8 mouse cellular contexts compared by ENCODE assay signal in genomic region chr3:27709096-27709905, GRCm38 (mm10). TPM values are rescaled to one million over a fixed set of nuclear protein-coding genes. Genes with fewer than 3 reads are reported as not detected.
A peak's percentile ranks its signal among the peaks of the same experiment; 100 is the strongest.
DNase-seq lines count a peak whose midpoint lies in the region; ATAC-seq and TF ChIP-seq lines count a peak whose summit lies in the region.

No protein-coding gene starts in this region.

- peak overlapping the region; percentile 71 for H3K9ac ChIP-seq in forebrain, embryonic 15.5 days (replicated peaks)
- peak overlapping the region; percentile 91 for H3K9ac ChIP-seq in lung, embryonic 15.5 days
- H3K9ac ChIP-seq in stomach, embryonic 15.5 days: peak overlapping the region; percentile 80; the same call in 1 of the 2 replicates

- peak overlapping the region; percentile 61; the same call in 1 of the 2 replicates for H3K27ac ChIP-seq in testis, adult 2 months (ENCODE audit: control insufficient read depth, insufficient read depth, low read depth, low read length)
- H3K27ac ChIP-seq in forebrain, embryonic 15.5 days (replicated peaks): no peak overlapping the region
- peak overlapping the region; percentile 100 for H3K27ac ChIP-seq in lung, embryonic 15.5 days
- peak overlapping the region; percentile 98 for H3K27ac ChIP-seq in stomach, embryonic 15.5 days

- H3K4me3 ChIP-seq in testis, adult 2 months (ENCODE audit: control insufficient read depth, low read depth, low read length): peak overlapping the region; percentile 87
- H3K4me3 ChIP-seq in forebrain, embryonic 15.5 days: peak overlapping the region; percentile 82
- H3K4me3 ChIP-seq in lung, embryonic 15.5 days: peak overlapping the region; percentile 98
- peak overlapping the region; percentile 70 for H3K4me3 ChIP-seq in stomach, embryonic 15.5 days (replicated peaks)

- TF ChIP-seq POLR2A in testis, adult 2 months (IDR thresholded peaks at IDR 0.05; ENCODE audit: control insufficient read depth, low read depth, low read length): no peak

- no peaks in the 10 kb centered on the region for H3K9me3 ChIP-seq in forebrain, embryonic 15.5 days
- no peaks in the 10 kb centered on the region for H3K9me3 ChIP-seq in lung, embryonic 15.5 days
- no peaks in the 10 kb centered on the region for H3K9me3 ChIP-seq in stomach, embryonic 15.5 days

- no peaks in the 10 kb centered on the region for H3K27me3 ChIP-seq in testis, adult 2 months (ENCODE audit: control insufficient read depth, insufficient read depth, low read length)
- H3K27me3 ChIP-seq in forebrain, embryonic 15.5 days: no peaks in the 10 kb centered on the region
- H3K27me3 ChIP-seq in lung, embryonic 15.5 days: no peaks in the 10 kb centered on the region
- no peaks in the 10 kb centered on the region for H3K27me3 ChIP-seq in stomach, embryonic 15.5 days (replicated peaks)

- TF ChIP-seq CTCF in testis, adult 2 months (IDR thresholded peaks at IDR 0.05; ENCODE audit: control insufficient read depth, insufficient read depth, insufficient replicate concordance, low read depth, low read length): no peak

- DNase-seq in testis, postnatal 14 days (ENCODE audit: low spot score): no peak
- DNase-seq in kidney, adult 18-20 months: peak; percentile 61
- DNase-seq in layer of hippocampus, postnatal 36 days: no peak

- WGBS in forebrain, embryonic 15.5 days: 4% methylated on average over 22 of the region's 22 CpGs
- WGBS in lung, embryonic 15.5 days: 2% methylated on average over 22 of the region's 22 CpGs
- WGBS in stomach, embryonic 15.5 days: 3% methylated on average over 22 of the region's 22 CpGs

- H3K4me2 ChIP-seq in forebrain, embryonic 15.5 days (replicated peaks): peak overlapping the region; percentile 77
- H3K4me2 ChIP-seq in lung, embryonic 15.5 days: peak overlapping the region; percentile 65
- peak overlapping the region; percentile 57 for H3K4me2 ChIP-seq in stomach, embryonic 15.5 days

- H3K36me3 ChIP-seq in testis, adult 2 months (ENCODE audit: control insufficient read depth, insufficient read depth, low read length): no peaks in the 10 kb centered on the region
- H3K36me3 ChIP-seq in forebrain, embryonic 15.5 days: no peaks in the 10 kb centered on the region
- H3K36me3 ChIP-seq in lung, embryonic 15.5 days: no peaks in the 10 kb centered on the region
- H3K36me3 ChIP-seq in stomach, embryonic 15.5 days: no peaks in the 10 kb centered on the region

- no peak for ATAC-seq in forebrain, embryonic 15.5 days (replicated peaks)
- no peak for ATAC-seq in lung, embryonic 15.5 days (ENCODE audit: borderline replicate concordance, extremely low read depth, low FRiP score, low TSS enrichment)
- no peak for ATAC-seq in stomach, embryonic 15.5 days (ENCODE audit: insufficient read depth, low FRiP score, low read depth)
- ATAC-seq in monocyte, adult 5-6 weeks (replicated peaks; ENCODE audit: insufficient number of reproducible peaks, low FRiP score, low TSS enrichment, poor library complexity, severe bottlenecking): no peak

- peaks cover 5% of the 10 kb centered on the region; the same call in 1 of the 2 replicates for H3K4me1 ChIP-seq in testis, adult 2 months (ENCODE audit: control insufficient read depth, insufficient read depth, low read length)
- peaks cover 17% of the 10 kb centered on the region for H3K4me1 ChIP-seq in forebrain, embryonic 15.5 days
- H3K4me1 ChIP-seq in lung, embryonic 15.5 days: peaks cover 39% of the 10 kb centered on the region
- H3K4me1 ChIP-seq in stomach, embryonic 15.5 days: peaks cover 30% of the 10 kb centered on the region

RNA-seq across cellular contexts. Expression of gene Fndc3b, which starts 1.8 kb away (rescaled TPM):
- 3.9 and 5.0 TPM in 2 replicates for polyA plus RNA-seq in testis, adult 2 months (2012; rRNA removed)
- 6.1 and 7.7 TPM in 2 replicates for polyA plus RNA-seq in forebrain, embryonic 15.5 days (2015; fragmentation: Nextera tagmentation; extraction: Ambion mirVana)
- polyA plus RNA-seq in lung, embryonic 15.5 days (2015; fragmentation: Nextera tagmentation; extraction: Ambion mirVana): 33.5 and 35.7 TPM in 2 replicates
- polyA plus RNA-seq in stomach, embryonic 15.5 days (2015; fragmentation: Nextera tagmentation; extraction: Ambion mirVana): 24.5 and 27.1 TPM in 2 replicates
- total RNA-seq in monocyte, adult 5-6 weeks (2017): 11.4 to 14.0 TPM (median 12.6 TPM) in 3 replicates
- total RNA-seq in layer of hippocampus, postnatal 36 days (2021): 10 to 100 TPM; 21.0 to 22.9 TPM
